Mouse (Mus musculus): ENCODE data around the gene Gm26657. TPM values are rescaled to one million over a fixed set of nuclear protein-coding genes. Genes with fewer than 3 reads are reported as not detected.

Gene Gm26657
- not detected for total RNA-seq (2021)
- long read RNA-seq, experiment 1, result 0 reads
- long read RNA-seq, experiment 2, result 0 reads

DNA sequence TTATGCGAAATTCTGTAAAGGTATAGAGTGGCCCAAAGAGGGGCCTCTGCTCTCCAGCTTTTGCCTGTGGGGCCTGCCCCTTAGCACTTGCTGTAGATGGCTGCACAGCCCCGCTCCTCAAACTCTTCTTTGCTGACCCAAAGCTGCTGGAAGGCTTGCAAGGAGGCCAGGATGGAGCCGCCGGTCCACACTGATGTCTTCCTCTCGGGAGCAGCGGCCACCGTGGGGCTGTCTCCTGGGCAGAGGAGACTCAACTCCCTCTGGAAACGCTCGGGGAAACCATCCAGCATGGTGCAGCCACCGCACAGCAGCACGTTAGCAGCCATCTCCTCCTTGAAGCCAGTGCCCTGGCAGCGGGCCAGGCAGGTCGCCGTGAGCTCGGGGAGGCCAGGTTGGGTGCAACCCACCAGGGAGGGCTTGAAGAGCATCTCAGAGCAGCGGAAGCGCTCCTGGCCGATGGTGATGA lies at the start of gene Gm26657:
Gene Gm26657, plus strand, starts transcription at position 51 of the 466 bp plus-strand sequence.
- no peak for DNase-seq (ENCODE audit: low spot score in 2 of 2)

- DNase-seq (ENCODE audit: low spot score in 2 of 2), result no peak
Measured at GRCm38 (mm10) chr4:56696401-56696800, 43.5 kb upstream of the Gm26657 start.

GRCm38 (mm10) chr4:56698671-56699070 lies 41.2 kb upstream of the Gm26657 start:
- no peak for DNase-seq (ENCODE audit: low spot score in 2 of 2)

- no peak for DNase-seq (ENCODE audit: low spot score in 2 of 2)
Measured at GRCm38 (mm10) chr4:56702234-56702633, 37.6 kb upstream of the Gm26657 start.

DNA sequence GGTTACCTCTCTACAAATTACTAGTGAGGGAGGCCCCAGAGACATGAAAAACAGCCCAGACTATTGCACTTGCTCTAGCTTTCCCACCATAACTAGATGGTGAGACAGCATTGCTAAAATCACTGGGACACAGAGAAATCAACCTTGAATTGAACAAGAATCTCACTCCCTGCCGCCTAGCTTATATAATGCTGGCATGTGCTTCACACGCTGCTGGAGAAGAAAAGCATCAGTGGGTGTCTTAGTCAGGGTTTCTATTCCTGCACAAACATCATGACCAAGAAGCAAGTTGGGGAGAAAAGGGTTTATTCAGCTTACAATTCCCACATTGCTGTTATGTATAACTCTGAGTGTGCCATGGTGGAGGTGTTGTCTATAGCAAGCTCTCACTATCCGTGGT lies 26.7 kb upstream of the Gm26657 start:
- no peak for DNase-seq (ENCODE audit: low spot score in 2 of 2)

DNA sequence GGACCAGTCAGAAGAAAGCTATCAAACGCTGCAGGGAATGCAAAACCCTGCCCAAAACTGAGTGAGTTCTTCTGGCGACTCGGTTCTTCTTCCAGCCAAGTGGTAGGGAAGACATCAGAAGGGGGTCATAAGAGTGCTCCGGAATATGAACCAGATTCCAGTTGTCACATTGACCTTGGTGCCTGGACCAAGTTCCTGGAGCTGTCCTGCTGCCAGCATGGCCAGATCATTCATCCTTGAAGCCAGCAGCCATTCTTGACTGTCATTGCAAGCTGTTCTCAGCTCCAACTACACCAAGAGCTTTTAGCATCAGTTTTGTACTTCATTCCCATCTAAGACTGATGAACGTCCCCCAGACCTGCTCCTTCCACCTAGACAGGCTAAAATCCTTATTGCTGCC lies 23.1 kb upstream of the Gm26657 start:
- DNase-seq (ENCODE audit: low spot score in 2 of 2), result peak in 1 of 2 experiments; percentile 12

DNA sequence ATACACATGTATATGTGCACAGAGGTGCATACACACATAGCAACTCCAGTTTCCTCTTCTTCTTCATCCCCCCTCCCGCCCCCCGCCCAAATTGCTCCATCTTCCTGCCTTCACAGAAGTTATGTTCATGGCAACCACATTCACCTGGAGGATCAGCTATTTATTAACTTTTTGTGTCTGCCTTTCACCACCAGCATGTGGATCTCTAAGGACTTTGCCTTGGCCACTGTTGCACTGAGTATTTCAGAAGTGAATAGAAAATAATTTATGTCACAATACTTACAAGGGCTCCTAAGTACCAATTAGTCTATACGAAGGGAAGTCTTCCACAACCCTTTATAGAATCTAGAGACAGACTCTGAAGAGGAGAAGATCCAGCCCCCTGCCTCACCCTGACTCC lies 21.9 kb upstream of the Gm26657 start:
- no peak for DNase-seq (ENCODE audit: low spot score in 2 of 2)

DNA sequence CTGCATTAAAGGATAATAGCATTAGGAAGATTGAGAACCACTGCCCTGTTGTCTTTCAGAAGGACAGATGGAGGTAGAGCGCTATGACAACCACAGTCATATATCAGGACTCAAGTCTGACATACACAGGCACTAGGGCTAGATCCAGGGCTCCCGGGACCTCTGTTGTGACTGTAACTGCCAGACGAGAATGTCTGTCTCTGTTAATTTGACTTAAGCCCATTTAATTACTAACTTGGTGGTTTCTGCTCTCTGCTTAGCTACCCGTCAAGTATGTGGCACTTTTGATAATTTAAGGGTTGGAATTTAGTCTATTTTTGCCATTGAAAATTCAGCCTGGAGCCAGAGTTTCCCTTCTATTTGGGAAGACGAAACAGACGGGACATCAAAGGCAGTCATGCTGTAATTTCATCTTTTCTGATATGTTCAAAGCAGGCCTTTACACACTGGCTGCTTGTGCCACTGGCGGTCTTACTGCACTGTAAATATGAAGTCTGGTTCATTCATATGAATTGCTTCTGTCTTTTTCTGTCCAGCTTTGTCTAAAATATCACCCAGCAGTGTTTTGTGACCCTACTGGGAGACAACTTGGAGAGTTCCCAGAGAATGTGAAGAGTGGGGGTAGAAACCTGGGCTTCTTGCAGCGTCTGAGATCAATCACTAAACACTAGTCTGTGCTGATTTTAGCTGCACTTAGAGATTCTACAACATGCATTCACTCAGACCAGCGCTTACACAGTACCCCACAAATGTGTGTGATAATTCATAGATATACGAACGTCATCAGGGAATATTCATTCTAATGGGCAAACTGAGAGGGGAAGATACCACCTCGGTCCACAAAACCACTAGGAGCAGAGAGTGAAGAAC lies 21.1 kb upstream of the Gm26657 start:
- DNase-seq (ENCODE audit: low spot score in 2 of 2), result no peak

DNA sequence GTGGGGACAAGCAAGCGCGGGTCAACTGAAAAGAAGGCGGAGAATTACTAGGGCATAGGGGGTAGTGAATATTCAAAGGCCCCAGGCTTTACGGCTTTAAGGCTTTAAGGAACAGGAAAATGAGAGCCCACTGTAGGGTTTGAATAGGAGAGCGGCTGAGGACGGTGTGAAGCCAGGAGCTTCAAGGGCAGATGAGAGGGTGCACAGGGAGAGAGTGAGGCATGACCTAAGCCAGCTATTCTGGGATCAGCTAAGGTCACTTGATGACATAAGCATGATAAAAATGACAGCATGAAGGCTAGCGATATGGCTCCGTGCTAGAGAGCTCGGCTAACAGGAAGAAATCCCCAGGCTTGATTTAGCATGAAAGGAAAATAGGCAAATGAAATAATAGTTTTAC lies 20.4 kb upstream of the Gm26657 start:
- no peak for DNase-seq (ENCODE audit: low spot score in 2 of 2)

GRCm38 (mm10) chr4:56720403-56720802 lies 19.5 kb upstream of the Gm26657 start:
- DNase-seq (ENCODE audit: low spot score in 2 of 2), result no peak

DNA sequence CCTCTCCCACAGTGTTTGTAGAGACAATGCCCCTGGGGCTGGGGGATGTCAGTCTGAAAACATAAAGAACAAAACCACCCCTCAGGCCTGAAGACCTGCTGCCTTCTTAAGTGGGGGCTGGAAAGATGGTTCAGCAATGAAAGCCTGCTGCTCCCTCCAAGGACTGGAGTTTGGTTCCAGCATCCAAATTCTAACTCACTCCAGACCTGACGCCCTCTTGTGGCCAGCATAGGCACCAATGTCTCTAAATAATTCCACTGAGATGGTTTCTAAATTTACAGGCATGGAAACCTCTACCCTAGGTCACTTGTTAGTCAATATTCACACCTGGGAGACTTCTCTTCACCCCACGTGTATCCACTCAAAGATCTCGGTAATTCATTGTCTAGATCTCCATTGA lies 18.4 kb upstream of the Gm26657 start:
- DNase-seq (ENCODE audit: low spot score in 2 of 2), result peak; percentile 27 to 37

DNA sequence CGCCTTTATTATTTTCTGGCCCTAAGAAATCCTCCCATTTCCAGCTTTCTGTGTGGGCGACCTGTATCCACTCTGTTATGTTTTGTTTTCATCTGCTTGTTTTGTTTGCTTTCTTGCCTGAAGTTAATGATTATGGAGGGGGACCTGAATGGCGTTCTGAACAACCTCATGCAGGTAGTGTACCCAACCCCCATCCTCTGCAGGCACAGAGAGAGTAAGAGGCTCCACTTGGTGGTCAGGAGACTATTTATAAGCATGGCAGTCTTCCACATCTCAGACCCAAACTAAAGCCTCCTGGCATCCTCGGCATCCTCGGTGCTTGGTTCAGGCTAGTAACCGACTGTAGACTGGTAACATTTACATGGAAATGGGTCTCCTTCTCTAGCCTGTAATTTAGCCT lies 17.5 kb upstream of the Gm26657 start:
- DNase-seq (ENCODE audit: low spot score in 2 of 2), result no peak

DNA sequence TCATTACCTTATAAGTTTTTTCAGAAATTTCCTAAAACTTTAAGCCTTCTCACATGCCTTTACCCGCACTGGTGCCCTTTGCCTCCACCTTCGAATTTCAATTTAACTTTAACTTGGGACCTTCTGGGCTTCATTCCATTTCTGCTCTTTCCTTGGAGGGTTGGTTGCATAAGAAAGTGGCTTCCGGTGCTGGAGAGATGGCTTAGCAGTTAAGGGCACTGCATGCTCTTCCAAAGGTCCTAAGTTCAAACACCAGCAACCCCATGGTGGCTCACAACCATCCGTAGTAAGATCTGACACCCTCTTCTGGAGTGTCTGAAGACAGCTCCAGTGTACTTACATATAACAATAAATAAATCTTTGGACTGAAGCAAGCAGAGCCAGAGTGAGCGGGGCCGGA lies 16.6 kb upstream of the Gm26657 start:
- no peak for DNase-seq (ENCODE audit: low spot score in 2 of 2)

GRCm38 (mm10) chr4:56725839-56726238 lies 14.0 kb upstream of the Gm26657 start:
- no peak for DNase-seq (ENCODE audit: low spot score in 2 of 2)

- DNase-seq (ENCODE audit: low spot score in 2 of 2), result no peak
Measured at GRCm38 (mm10) chr4:56740611-56741010, 741 bp downstream of the Gm26657 start.

- no peak for DNase-seq (ENCODE audit: low spot score in 2 of 2)
Measured at GRCm38 (mm10) chr4:56741041-56741493, 1.2 kb downstream of the Gm26657 start, which contains the start of gene Actl7b. TSS of gene Actl7b (minus strand) at chr4:56741443.

DNA sequence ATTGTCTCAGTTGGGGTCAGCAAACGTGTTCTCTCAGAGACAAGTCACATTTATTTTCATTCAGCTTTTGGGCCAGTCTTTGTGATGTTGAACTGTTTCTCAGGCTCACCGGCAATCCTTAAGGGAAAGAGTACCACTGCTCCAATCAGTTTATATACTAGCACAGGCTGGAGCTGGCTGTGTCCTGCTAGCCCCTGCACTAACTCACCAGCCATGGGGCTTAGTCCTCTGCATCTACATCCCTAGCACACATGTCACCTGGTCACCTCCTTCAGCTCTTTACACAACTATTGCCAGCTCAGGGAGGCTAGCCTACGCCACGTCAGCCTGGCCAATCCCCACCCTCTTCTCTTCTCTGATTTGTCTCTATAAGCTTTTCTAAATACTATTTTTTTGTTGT lies 2.8 kb downstream of the Gm26657 start:
- no peak for DNase-seq (ENCODE audit: low spot score in 2 of 2)

DNA sequence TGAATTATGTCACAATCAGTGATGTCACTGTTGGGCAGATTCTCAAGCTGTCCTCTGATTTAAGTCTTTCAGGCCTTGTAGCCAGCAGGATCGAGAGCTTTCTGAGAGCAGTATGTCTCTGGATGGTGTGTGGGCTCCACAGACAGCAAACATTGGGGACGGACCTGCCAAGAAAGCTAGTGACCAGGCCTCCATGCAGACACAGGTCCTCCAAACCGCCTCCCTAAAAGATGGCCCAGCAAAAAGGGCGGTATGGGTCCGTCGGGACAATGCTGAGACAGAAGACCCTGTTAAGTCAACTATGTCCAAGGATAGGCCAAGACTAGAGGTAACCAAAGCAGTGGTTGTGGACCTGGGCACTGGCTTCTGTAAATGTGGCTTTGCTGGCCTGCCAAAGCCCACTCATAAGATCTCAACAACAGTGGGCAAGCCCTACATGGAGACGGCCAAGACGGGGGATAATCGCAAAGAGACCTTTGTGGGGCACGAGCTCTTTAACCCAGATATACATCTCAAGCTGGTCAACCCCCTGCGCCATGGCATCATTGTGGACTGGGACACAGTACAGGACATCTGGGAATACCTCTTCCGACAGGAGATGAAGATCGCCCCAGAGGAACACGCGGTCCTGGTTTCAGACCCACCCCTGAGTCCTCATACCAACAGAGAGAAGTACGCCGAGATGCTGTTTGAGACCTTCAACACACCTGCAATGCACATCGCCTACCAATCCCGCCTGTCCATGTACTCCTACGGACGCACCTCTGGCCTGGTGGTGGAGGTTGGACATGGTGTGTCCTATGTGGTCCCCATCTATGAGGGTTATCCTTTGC lies 3.7 kb downstream of the Gm26657 start, which contains the start of gene Actl7a:
Gene Actl7a, plus strand, starts transcription at position 51 of the 833 bp plus-strand sequence.
- DNase-seq (ENCODE audit: low spot score in 2 of 2), result no peak

DNA sequence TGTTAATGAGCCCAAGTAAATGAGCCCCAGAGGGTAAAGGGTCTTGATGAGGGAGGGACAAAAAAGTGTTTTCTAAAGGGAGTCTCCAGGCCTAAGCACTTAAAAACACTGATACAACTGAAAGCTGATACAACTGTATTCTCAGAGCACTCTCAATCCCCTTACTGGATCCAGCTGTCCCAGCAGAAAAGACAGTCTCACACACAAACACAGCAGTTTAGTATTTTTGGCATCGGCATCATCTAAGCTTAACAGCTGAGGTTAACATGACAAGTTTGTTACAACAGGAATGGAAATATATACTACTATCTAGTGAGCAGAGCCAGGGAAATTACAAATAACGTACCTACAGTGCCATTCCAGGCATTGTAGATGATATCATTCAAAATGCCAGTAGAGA lies 6.5 kb downstream of the Gm26657 start:
- no peak for DNase-seq (ENCODE audit: low spot score in 2 of 2)

- no peak for DNase-seq (ENCODE audit: low spot score in 2 of 2)
Measured at GRCm38 (mm10) chr4:56747456-56747855, 7.6 kb downstream of the Gm26657 start.

- DNase-seq (ENCODE audit: low spot score in 2 of 2), result no peak
Measured at GRCm38 (mm10) chr4:56756021-56756420, 16.2 kb downstream of the Gm26657 start.

Data from adrenal gland, adult 18-20 months (tissue).